Mouse (Mus musculus) skeletal muscle tissue, adult 2 months (tissue): ENCODE results near the gene Ppig.
"Not testable (repeated sequence)": the region's sequence is repeated elsewhere in the genome, so short reads cannot be mapped to it uniquely, and the experiment has no call there.

Experiments
- DNase-seq: peaks from one replicate; pipeline ENCODE4 v3.0.0-alpha.2; 2012; ENCODE audit warnings: low read depth, low spot score

Gene Ppig

DNA sequence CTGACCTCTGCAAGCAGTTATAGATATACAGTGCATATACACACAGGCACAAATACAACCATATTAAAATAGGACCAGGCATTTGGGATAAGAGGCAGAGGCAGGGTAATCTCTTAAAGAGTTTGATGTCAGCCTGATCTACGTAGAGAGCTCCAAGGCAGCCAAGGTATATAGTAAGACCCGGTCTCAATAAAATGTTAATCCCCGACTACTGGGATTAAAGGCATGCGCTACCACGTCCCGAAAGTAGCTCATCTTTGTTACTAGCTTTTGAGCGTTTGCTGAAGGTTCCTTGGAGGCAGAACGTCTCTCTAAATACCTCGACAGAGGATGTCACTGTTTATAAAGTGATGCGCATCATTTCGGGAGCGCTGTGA, at the start of gene Ppig:
Gene Ppig, plus strand, starts transcription at position 273 of the 377 bp plus-strand sequence.
- DNase-seq = no peak

GRCm38 (mm10) chr2:69673723-69674122, 48.6 kb upstream of the Ppig start:
- DNase-seq = peak; percentile 64

- DNase-seq = no peak
These were observed 47.1 kb upstream of the Ppig start for GRCm38 (mm10) chr2:69675266-69675665.

DNA sequence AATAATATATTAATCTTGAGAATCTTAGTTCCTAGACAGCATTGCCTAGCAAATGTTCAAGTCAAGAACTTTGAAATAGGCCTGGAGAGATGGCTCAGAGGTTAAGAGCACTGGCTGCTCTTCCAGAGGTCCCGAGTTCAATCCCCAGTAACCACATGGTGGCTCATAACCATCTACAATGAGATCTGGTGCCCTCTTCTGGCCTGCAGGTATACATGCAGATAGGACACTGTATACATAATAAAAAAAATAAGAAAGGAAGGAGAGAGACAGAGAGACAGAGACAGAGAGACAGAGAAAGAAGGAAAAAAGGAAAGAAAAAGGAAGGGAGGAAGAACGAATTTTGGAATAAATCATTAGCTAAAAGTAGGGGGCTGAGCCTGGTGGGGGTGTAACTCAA, 45.6 kb upstream of the Ppig start:
- DNase-seq = no peak

DNA sequence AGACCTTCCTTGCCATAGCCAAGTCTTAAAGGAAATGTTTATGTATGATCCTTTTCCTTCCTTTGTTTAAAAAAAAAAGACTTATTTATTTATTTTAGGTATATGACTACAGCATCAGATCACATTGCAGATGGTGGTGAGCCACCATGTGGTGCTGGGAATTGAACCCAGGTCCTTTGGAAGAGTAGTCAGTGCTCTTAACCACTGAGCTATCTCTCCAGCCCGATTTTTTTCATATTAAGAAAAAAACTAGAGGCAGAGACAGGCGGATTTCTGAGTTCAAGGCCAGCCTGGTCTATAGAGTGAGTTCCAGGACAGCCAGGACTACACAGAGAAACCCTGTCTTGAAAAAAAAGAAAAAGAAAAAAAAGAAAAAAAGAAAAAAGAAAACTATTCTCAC, 45.1 kb upstream of the Ppig start:
- DNase-seq = not testable (repeated sequence)

GRCm38 (mm10) chr2:69679990-69680389, 42.4 kb upstream of the Ppig start:
- no peak for DNase-seq

DNA sequence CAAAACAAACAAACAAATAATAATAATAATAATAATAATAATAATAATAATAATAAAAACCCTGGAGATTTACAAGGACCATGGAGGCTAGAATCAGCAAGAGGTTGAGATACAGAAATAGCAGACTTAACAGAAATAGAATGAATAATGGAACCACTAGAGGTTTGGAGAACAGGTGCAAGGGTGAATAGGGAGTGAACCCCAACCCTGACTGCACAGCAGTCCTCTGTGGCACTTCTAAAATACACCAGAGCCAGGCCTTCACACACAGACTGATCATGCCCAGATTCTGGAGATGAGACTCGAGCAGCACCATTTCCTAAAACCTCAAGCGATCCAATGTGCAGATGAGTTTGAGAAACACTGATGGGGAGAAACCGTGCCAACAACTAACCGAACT, 40.4 kb upstream of the Ppig start:
- DNase-seq = no peak

DNA sequence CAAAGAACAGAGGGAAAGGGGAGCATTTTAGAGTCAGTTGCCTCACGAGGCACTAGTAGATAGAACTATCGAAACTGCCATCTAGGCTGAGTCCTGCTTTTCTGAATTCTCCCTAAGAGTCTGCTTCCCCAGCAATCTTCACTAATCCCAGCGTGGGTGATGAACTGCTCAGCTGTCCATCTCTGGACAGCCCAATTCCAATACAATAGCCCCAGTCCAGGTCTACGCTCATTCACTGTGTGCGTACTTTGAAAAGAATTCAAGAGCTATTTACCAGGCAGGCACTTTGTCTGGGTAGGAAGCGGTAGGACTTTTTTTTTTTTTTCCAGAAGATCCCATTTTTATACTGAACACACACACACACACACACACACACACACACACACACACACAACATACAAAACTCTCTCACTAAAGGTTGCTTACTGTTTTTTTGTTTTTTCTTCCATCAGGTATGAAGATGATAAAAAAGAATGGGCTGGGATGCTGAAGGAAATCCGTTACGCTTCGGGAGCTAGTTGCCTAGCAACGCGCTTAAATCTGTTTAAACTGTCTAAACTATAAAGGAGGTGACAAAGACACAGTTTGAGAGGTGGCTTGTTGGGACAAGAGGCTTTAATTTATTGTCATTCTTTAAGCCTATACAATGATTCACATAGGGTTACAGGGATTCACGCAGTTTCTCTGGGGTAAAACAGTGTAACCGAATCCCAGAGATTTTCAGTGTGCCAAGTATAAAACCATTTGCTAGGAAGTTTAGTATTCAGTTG, 39.1 kb upstream of the Ppig start:
- no peak for DNase-seq

DNA sequence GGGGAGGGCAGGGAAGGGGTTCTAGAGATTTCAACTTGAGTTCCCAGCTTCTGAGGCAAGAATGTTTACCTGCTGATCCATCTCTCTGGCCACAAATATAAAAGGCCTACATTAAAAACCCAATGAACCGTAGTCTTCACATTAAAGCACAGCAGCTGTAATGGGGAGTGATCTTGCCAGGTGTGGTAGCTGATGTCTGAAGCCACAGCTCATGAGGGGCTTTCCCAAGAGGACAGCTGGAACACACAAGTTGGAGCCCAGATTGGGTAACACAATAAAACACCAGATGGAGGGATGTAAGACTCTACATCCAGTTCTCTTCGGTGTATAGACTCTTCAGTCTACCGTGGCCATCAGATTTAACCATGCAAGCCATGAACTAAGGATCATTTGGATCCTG, 37.9 kb upstream of the Ppig start:
- DNase-seq = no peak

DNA sequence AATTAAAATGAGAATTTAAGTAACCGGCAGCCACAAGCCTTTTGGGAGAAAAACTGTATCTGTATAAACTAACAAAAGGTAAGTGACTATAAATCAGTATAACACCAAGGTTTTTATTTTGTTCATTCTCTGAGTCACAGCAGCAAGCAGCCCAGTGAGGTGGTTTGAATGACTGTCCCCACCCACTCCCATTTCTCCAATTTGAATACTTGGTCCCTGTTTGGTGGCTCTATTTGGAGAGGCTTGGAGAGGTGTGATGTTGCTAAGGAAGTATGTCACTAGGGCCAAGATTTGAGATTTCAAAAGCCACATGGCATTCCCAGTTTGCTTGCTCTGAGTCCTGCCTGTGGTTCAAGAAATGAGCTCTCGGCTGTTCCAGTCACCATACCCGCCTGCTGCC, 32.1 kb upstream of the Ppig start:
- DNase-seq = no peak

DNA sequence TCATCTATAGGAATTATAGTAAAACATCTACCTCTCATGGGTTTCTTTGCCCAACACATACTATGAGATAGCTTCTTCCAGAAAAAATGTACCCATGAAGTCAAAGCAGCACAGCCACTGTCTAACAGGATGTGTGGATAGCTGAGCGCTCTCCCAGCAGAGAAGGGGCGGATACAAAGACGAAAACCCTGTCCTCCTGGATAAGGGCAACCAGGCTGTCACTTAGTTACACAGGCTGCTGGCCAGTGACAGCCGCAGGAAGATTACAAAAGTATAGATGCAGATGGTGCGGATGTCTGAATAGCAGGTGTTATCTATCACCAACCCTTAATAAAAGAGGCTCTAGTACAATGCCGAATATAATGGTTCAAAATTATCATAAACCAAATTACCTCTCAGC, 31.5 kb upstream of the Ppig start:
- no peak for DNase-seq

DNA sequence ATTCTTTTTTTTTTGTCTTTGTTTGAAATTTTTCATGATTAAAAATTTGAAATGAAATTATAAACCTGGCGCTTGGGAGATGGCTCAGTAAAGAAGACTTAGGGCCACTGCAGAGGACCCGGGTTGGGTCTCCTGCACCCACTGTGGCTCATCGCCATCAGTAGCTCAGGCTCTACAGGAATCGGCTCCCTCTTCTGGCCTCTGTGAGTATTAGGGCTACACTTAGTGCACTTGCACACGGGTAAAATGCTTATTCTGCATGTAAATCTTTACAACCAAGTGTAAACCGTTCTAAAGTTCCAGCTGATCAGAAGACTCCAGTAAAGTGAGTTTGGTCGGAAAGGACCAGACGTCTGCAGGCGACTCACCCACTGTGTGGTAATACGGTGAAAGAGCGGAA, 28.8 kb upstream of the Ppig start:
- no peak for DNase-seq

GRCm38 (mm10) chr2:69700446-69700845, 21.9 kb upstream of the Ppig start:
- no peak for DNase-seq

DNA sequence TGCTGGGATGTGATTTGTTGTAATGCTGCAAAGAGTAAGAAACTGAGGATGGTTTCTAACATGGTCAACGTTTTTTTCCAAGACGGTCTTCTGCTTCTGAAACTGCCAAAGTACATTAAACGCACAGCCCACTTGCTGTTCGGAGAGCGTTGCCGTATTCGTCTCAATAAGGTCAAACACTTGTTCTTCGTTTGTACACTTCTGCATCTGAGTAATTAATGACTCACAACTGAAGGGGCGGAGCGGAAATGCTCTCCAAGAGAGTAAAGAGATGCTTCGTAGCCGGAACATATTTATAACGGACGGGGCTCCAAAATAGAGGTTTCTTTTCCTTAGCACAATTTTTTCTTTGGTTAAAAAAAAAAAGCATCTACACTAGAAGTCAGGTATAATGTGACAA, 10.2 kb upstream of the Ppig start:
- DNase-seq = no peak

DNA sequence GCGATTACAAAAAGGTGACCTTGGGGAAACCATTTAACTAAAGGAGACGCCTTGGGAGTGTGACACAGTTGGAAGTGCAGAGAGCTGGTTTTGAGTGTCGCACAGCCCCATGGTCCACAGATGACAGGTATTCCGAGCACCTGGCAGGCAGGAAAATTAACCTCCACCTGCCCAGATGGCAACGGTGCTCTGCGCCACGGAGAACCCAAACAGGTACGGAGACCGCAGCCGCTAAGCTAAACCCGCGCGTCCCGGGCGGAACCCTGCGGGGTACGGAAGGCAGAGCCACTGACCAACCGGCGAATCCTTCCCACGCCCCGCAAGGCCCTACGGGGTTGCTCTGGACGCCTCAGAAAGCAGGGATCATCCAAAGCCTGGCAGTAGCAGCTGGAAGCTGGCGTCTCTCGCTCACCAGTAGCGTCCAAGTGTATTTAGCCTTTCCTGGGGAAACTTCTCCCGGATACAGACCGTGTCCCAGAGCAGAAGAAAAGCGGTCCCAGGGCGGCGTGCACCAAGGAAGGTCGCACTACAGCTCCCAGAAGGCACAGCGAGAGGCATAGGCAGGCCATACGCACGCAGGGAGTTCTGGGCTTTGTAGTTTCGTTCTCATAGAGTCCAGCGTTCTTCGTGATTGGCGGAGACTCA, 9.2 kb upstream of the Ppig start, which contains the start of gene Fastkd1:
Gene Fastkd1, minus strand, starts transcription at position 536 of the 645 bp plus-strand sequence.
- DNase-seq = peak; percentile 79

DNA sequence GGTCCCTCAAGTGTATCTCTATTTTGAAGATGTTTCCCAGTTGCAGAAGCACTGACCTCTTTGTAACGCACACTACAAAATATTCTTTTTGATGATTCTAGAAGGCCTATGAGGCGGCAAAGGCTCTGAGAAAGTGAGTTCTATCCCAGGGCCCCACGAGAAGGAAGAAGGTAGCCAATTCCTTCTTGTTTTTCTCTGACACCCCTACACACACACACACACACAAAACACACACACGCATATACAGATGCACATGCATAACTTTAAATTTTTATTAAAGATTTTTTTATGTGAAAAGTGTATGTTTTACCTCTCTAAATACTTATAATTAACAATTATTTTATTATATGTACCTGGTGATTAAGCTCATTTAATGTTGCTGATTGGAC, 8.7 kb upstream of the Ppig start:
- no peak for DNase-seq

DNA sequence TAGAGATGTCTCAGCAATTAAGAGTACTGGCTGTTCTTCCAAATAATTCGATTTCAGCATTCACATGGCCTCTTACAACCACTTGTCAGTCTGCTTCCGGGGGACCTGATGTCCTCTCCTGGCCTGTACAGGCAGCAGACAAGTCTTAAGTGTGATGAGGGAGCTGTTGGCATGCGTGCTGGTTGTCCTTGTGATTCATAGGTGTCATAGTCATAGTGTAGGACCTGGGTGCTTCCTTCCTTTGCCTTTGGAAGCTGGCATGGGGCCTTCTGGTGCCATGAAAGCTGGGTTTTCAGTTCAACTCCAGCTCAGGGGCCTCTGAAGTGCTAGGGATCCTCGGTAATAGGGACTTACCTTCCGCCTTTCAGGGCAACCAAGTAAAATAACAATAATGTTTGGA, 8.2 kb upstream of the Ppig start:
- no peak for DNase-seq

GRCm38 (mm10) chr2:69716483-69716882, 5.9 kb upstream of the Ppig start:
- no peak for DNase-seq

DNA sequence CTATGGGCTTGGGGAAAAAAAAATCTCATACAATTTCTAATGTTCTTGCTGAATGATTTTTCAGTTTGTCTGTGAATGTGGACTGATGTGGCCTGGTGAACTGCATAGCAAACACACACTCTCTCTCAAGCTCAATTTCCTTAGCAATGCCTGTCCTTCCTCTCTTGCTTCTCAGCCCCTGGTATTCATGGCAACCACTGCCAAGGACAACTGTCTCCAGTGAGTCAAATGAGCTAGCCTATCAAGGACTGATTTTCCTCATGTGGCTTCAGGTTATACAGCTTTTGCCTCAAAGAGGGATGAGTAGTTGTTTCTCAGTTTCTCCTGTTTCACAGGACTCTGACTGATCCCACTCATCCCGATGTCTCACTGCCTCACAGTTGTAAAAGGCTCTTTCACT, 3.2 kb upstream of the Ppig start:
- no peak for DNase-seq

- DNase-seq = peak; percentile 85
These were observed 539 bp downstream of the Ppig start for GRCm38 (mm10) chr2:69722650-69723518.

GRCm38 (mm10) chr2:69723519-69723825, 1.1 kb downstream of the Ppig start:
- DNase-seq = no peak

DNA sequence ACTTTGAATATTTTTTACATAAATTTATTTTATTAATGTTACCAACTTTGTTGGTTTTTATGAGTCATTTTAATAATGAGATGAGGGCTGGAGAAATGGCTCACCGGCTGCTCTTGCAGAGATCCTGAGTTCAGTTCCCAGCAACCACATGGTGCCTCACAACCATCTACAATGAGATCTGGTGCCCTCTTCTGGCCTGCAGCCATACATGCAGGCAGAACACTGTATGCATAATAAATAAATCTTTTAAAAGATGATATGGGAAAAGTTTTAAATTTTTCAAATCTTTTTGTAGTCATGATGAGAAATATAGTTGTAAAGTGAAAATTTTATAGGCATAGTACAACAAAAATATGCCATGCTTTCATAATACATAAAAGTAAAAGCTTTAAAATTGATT, 22.7 kb downstream of the Ppig start:
- DNase-seq = no peak

GRCm38 (mm10) chr2:69760980-69761379, 38.6 kb downstream of the Ppig start:
- no peak for DNase-seq
